In the genomic region with DNA sequence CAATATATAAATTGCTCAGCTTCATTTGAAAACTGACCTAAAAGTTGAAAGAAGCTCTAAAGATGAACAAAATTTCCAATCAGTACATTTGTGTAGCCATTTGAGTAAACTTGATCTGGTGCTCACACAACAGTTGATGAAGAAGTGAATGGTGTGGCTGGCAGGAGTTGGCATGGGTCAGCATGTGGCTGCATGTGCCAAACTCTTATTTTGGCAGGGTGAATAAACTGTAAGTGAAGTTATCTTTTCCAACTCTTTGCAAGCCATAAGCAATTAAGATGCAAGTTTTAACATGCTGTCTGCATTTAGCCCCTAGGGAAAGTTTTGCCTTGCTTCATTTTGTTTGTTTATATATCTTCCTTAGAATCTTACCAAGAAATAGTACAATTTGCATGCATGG, we compare ENCODE assay signal across 26 mouse cellular contexts.
A peak's percentile ranks its signal among the peaks of the same experiment; 100 is the strongest.
DNase-seq lines count a peak whose midpoint lies in the region; ATAC-seq lines count a peak whose summit lies in the region.
"Had no signal": no experiment of that assay in that cellular context is flagged by ENCODE, and none has a peak within 500 bp of the region (broad histone marks: within the 10 kb centered on the region; RNA-seq: fewer than 3 reads in every experiment).

No protein-coding gene starts in this region.

- no peak for ATAC-seq in kidney, embryonic 14.5 days (ENCODE audit: low FRiP score, low TSS enrichment)
- ATAC-seq: forebrain, embryonic 14.5 days; forebrain, postnatal 0 days; intestine, embryonic 15.5 days; Patski had no signal

- no peaks in the 10 kb centered on the region for H3K9me3 ChIP-seq in kidney, embryonic 14.5 days (ENCODE audit: control insufficient read depth, low read length)
- H3K9me3 ChIP-seq: embryonic facial prominence, embryonic 15.5 days; heart, embryonic 10.5 days; heart, embryonic 13.5 days; intestine, embryonic 15.5 days had no signal

- H3K9ac ChIP-seq in kidney, embryonic 14.5 days (ENCODE audit: low read depth, low read length) = no peak overlapping the region
- H3K9ac ChIP-seq: embryonic facial prominence, embryonic 15.5 days; forebrain, postnatal 0 days; heart, embryonic 13.5 days; hindbrain, embryonic 14.5 days; intestine, embryonic 15.5 days had no signal

- intact Hi-C loops in left cerebral cortex, postnatal 4 days (cut with DNase I) = no loop called here

- no peaks in the 10 kb centered on the region for H3K27me3 ChIP-seq in kidney, embryonic 14.5 days (ENCODE audit: control insufficient read depth, insufficient read depth, low read length)
- H3K27me3 ChIP-seq: embryonic facial prominence, embryonic 15.5 days; heart, embryonic 13.5 days; intestine, embryonic 15.5 days; Patski had no signal

- no peak overlapping the region for H3K27ac ChIP-seq in kidney, embryonic 14.5 days (ENCODE audit: low read depth, low read length)
- H3K27ac ChIP-seq: gastrocnemius, adult 2 months; heart, adult 2 months; heart, embryonic 10.5 days; heart, embryonic 13.5 days; hindbrain, embryonic 14.5 days; intestine, embryonic 15.5 days had no signal

- no peaks in the 10 kb centered on the region for H3K36me3 ChIP-seq in kidney, embryonic 14.5 days (ENCODE audit: control insufficient read depth, insufficient read depth, low read length)
- H3K36me3 ChIP-seq: embryonic facial prominence, embryonic 15.5 days; heart, embryonic 10.5 days; heart, embryonic 13.5 days; intestine, embryonic 15.5 days had no signal

- H3K4me3 ChIP-seq in kidney, embryonic 14.5 days (ENCODE audit: low read length) = no peak overlapping the region
- H3K4me3 ChIP-seq: embryonic facial prominence, embryonic 15.5 days; gastrocnemius, adult 2 months; heart, adult 2 months; heart, embryonic 10.5 days; heart, embryonic 13.5 days; intestine, embryonic 15.5 days had no signal

- DNase-seq in left cerebral cortex, postnatal 4 days = peak; percentile 3
- no peak for DNase-seq in left cerebral cortex, adult 8-10 months (ENCODE audit: low spot score in 2 of 2)
- DNase-seq in 3T3-L1 (ENCODE audit: low read depth, low spot score) = peak; percentile 27
- DNase-seq in NIH3T3 (ENCODE audit: low read depth) = peak; percentile 50
- no peak for DNase-seq in gastrocnemius, adult 8-10 months (ENCODE audit: low spot score in 2 of 2)
- DNase-seq: adrenal gland, adult 2 months; adrenal gland, postnatal 14 days; cerebellum, adult 11-12 months; cerebellum, adult 8-10 months; cerebellum, postnatal 10 days; cerebellum, postnatal 36 days; embryo, embryonic 11 days; forebrain, postnatal 0 days; gastrocnemius, adult 2 months; gastrocnemius, postnatal 36 days; heart, adult 2 months; heart, postnatal 14 days; heart, postnatal 4 days had no signal

- H3K4me1 ChIP-seq in kidney, embryonic 14.5 days (ENCODE audit: control insufficient read depth, insufficient read depth, low read length) = no peaks in the 10 kb centered on the region
- H3K4me1 ChIP-seq: intestine, embryonic 15.5 days had no signal

- H3K4me2 ChIP-seq in kidney, embryonic 14.5 days (replicated peaks; ENCODE audit: low read depth, low read length) = no peak overlapping the region
- H3K4me2 ChIP-seq: embryonic facial prominence, embryonic 15.5 days; heart, embryonic 13.5 days; hindbrain, embryonic 14.5 days; intestine, embryonic 15.5 days had no signal

Comparison
In these comparisons a context has a peak if more than half of its experiments do, and no peak if none do; other contexts are left out.
1. DNase-seq: peak in left cerebral cortex, postnatal 4 days (single experiment), 3T3-L1 (single experiment) and NIH3T3 (single experiment); none in left cerebral cortex, adult 8-10 months (0 of 2) and gastrocnemius, adult 8-10 months (0 of 2).